Mouse (Mus musculus) bone marrow, adult 2 months (tissue): ENCODE measurements around the gene Mknk1. TPM values are rescaled to one million over a fixed set of nuclear protein-coding genes. Genes with fewer than 3 reads are reported as not detected.
A peak's percentile ranks its signal among the peaks of the same experiment; 100 is the strongest.

Experiments used
- H3K27ac ChIP-seq: fragments of 200-500 bp; 2 replicates; pipeline ENCODE4 v1.5.1; 2012; ENCODE audit warnings: low read depth, mild to moderate bottlenecking, control low read depth, inconsistent platforms, low read length; ENCODE audit not compliant: control insufficient read depth, poor library complexity, insufficient read depth
- H3K4me1 ChIP-seq: fragments of 200-500 bp; 2 replicates; pipeline ENCODE4 v1.6.1; 2011; ENCODE audit warnings: low read length; ENCODE audit not compliant: control insufficient read depth, insufficient read depth
- H3K4me3 ChIP-seq: fragments of 200-500 bp; replicated peaks from 2 replicates; pipeline ENCODE3; 2011; ENCODE audit warnings: mild to moderate bottlenecking, low read depth, low read length, control low read depth; ENCODE audit not compliant: control insufficient read depth
- CTCF ChIP-seq: fragments of 200-500 bp; IDR thresholded peaks from 2 replicates; pipeline ENCODE4 v1.5.1; 2011; ENCODE audit warnings: low read length, control low read depth; ENCODE audit not compliant: control insufficient read depth, insufficient read depth
- POLR2A ChIP-seq: fragments of 200-500 bp; IDR thresholded peaks from 2 replicates; pipeline ENCODE4 v1.6.1; 2011; ENCODE audit warnings: low read depth, mild to moderate bottlenecking, control low read depth, low read length, borderline replicate concordance; ENCODE audit not compliant: control insufficient read depth
- WGBS: fragments of 180-500 bp; shearing (Covaris S2); methylation state at CpG from one replicate; pipeline ENCODE4 v1.1.7; 2018; 5-methylcytosine and 5-hydroxymethylcytosine counted together
- polyA plus RNA-seq: library from polyadenylated mRNA; stranded (reverse); fragments of >200 nt; gene quantifications from 2 replicates; pipeline ENCODE4 v1.2.4, GENCODE M21; 2011; ENCODE audit warnings: low replicate concordance; ENCODE audit not compliant: missing spikeins, insufficient read depth, insufficient read length

The Mknk1 gene
- polyA plus RNA-seq, 1 experiment = 48.7 TPM

- Histone ChIP-seq H3K4me3 (no peak overlapping the region), H3K27ac (no peak overlapping the region), H3K4me1 (no peaks in the 10 kb centered on the region; the same call in 1 of the 2 replicates)
- no peak for TF ChIP-seq CTCF
- no peak for TF ChIP-seq POLR2A
- 68% methylated on average over 3 of the region's 3 CpGs for WGBS
These were observed 46.8 kb downstream of the Mknk1 start for GRCm38 (mm10) chr4:115885846-115886245.

- Histone ChIP-seq H3K4me3 (no peak overlapping the region), H3K27ac (no peak overlapping the region), H3K4me1 (no peaks in the 10 kb centered on the region; the same call in 1 of the 2 replicates)
- 44% methylated on average over 1 of the region's 1 CpGs for WGBS
- TF ChIP-seq POLR2A = no peak
- no peak for TF ChIP-seq CTCF
These were observed 47.9 kb downstream of the Mknk1 start for GRCm38 (mm10) chr4:115886875-115887274.

GRCm38 (mm10) chr4:115890066-115890465, 51.1 kb downstream of the Mknk1 start:
- WGBS = 14% methylated on average over 6 of the region's 6 CpGs
- TF ChIP-seq CTCF = no peak
- TF ChIP-seq POLR2A = no peak
- H3K27ac ChIP-seq = no peak overlapping the region
- no peaks in the 10 kb centered on the region; the same call in 1 of the 2 replicates for H3K4me1 ChIP-seq
- H3K4me3 ChIP-seq = no peak overlapping the region

- H3K4me3 ChIP-seq = no peak within 1 kb of the TSS
- no peaks in the 10 kb centered on the region; the same call in 1 of the 2 replicates for H3K4me1 ChIP-seq
- H3K27ac ChIP-seq = no peak within 1 kb of the TSS
- no peak for TF ChIP-seq CTCF
- TF ChIP-seq POLR2A = no peak
- WGBS = 3% methylated on average over 31 of the region's 31 CpGs
These were observed 51.6 kb downstream of the Mknk1 start, which contains the start of gene 6430628N08Rik for GRCm38 (mm10) chr4:115890553-115890952. Gene 6430628N08Rik (plus strand): TSS chr4:115890665.

- Histone ChIP-seq H3K4me3 (no peak overlapping the region), H3K27ac (no peak overlapping the region), H3K4me1 (no peaks in the 10 kb centered on the region; the same call in 1 of the 2 replicates)
- WGBS = 61% methylated on average over 3 of the region's 3 CpGs
- TF ChIP-seq CTCF (no peak), POLR2A (no peak)
These were observed 55.3 kb downstream of the Mknk1 start for GRCm38 (mm10) chr4:115894281-115894680.

- WGBS = 2% methylated on average over 54 of the region's 56 CpGs
- Histone ChIP-seq H3K4me1 (no peaks in the 10 kb centered on the region), H3K27ac (no peak overlapping the region), H3K4me3 (no peak overlapping the region)
- TF ChIP-seq CTCF = no peak
- no peak for TF ChIP-seq POLR2A
These were observed 59.1 kb downstream of the Mknk1 start for GRCm38 (mm10) chr4:115897901-115898631.

GRCm38 (mm10) chr4:115902816-115903215, 63.8 kb downstream of the Mknk1 start:
- no peak for TF ChIP-seq POLR2A
- TF ChIP-seq CTCF = peak; percentile 48
- WGBS = 25% methylated on average over 5 of the region's 5 CpGs
- H3K4me1 ChIP-seq = no peaks in the 10 kb centered on the region

GRCm38 (mm10) chr4:115904375-115904774, 65.4 kb downstream of the Mknk1 start:
- H3K27ac ChIP-seq = no peak overlapping the region
- no peaks in the 10 kb centered on the region for H3K4me1 ChIP-seq
- 49% methylated on average over 12 of the region's 12 CpGs for WGBS
- TF ChIP-seq POLR2A = no peak
- no peak for TF ChIP-seq CTCF
- no peak overlapping the region for H3K4me3 ChIP-seq

More at GRCm38 (mm10) chr4:115902816-115903215, 63.8 kb downstream of the Mknk1 start:
- Histone ChIP-seq H3K27ac (no peak overlapping the region), H3K4me3 (no peak overlapping the region)
